14 mouse cellular contexts compared by ENCODE assay signal in the genomic region with DNA sequence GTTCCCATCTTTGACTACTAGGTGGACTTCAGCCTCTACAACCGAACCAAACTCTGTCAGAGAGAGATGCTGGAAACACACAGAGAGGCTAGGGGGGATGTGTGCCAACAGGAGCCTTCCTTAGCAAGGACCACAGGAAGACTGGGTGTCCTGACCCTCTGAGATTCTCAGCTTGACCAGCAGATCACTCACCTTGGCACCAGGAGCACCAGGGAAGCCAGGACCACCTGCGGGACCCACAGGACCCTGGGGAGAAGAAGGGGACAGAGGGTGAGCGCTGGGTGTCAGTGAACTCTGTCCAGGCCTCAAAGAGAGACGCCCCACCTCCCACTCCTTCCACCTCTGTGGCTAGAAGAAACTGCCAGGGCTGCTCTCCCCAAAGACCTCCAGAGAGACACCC. TPM values are rescaled to one million over a fixed set of nuclear protein-coding genes. Genes with fewer than 3 reads are reported as not detected.
DNase-seq lines count a peak whose midpoint lies in the region; ATAC-seq lines count a peak whose summit lies in the region.
"Had no signal": no experiment of that assay in that cellular context is flagged by ENCODE, and none has a peak within 500 bp of the region (broad histone marks: within the 10 kb centered on the region; RNA-seq: fewer than 3 reads in every experiment).

No protein-coding gene starts in this region.

- no peak for ATAC-seq in kidney, embryonic 16.5 days (ENCODE audit: low FRiP score, low TSS enrichment)
- no peak for ATAC-seq in limb, embryonic 15.5 days (ENCODE audit: insufficient number of reproducible peaks, low FRiP score, low TSS enrichment, low read depth)
- ATAC-seq: activated CD4-positive, CD25-positive, alpha-beta regulatory T cell, adult 4 months; liver, embryonic 12.5 days had no signal

- H3K9ac ChIP-seq in kidney, embryonic 16.5 days (replicated peaks; ENCODE audit: low read length) = no peak overlapping the region; the same call in 1 of the 2 replicates
- H3K9ac ChIP-seq in limb, embryonic 15.5 days = 0 out of 2 replicates have a peak overlapping the region, but pooled peaks have one; percentile 10
- H3K9ac ChIP-seq: liver, embryonic 12.5 days had no signal

- H3K27ac ChIP-seq in kidney, embryonic 16.5 days (ENCODE audit: low read length) = peak overlapping the region; percentile 82
- peak overlapping the region; percentile 90 for H3K27ac ChIP-seq in limb, embryonic 15.5 days
- H3K27ac ChIP-seq: liver, embryonic 12.5 days had no signal

- H3K9me3 ChIP-seq in kidney, embryonic 16.5 days (ENCODE audit: low read length) = no peaks in the 10 kb centered on the region
- H3K9me3 ChIP-seq in limb, embryonic 15.5 days = no peaks in the 10 kb centered on the region
- H3K9me3 ChIP-seq: G1E; liver, embryonic 12.5 days had no signal

- no peak overlapping the region for H3K4me3 ChIP-seq in kidney, embryonic 16.5 days (ENCODE audit: low read length)
- no peak overlapping the region for H3K4me3 ChIP-seq in limb, embryonic 15.5 days
- H3K4me3 ChIP-seq: liver, embryonic 12.5 days had no signal

- H3K27me3 ChIP-seq in kidney, embryonic 16.5 days (ENCODE audit: insufficient read depth, low read length) = no peaks in the 10 kb centered on the region
- no peaks in the 10 kb centered on the region for H3K27me3 ChIP-seq in limb, embryonic 15.5 days

- H3K4me1 ChIP-seq in kidney, embryonic 16.5 days (ENCODE audit: insufficient read depth, low read length) = peaks cover 45% of the 10 kb centered on the region
- peaks cover 39% of the 10 kb centered on the region for H3K4me1 ChIP-seq in limb, embryonic 15.5 days

- H3K36me3 ChIP-seq in kidney, embryonic 16.5 days (ENCODE audit: insufficient read depth, low read length) = no peaks in the 10 kb centered on the region
- H3K36me3 ChIP-seq in limb, embryonic 15.5 days = peaks cover 45% of the 10 kb centered on the region
- H3K36me3 ChIP-seq: G1E; liver, embryonic 12.5 days had no signal

- WGBS in kidney, embryonic 16.5 days = 15% methylated on average over 4 of the region's 4 CpGs
- 32% methylated on average over 4 of the region's 4 CpGs for WGBS in limb, embryonic 15.5 days

- DNase-seq in embryo, embryonic 10 days (ENCODE audit: low spot score) = peak; percentile 25
- DNase-seq in embryo, embryonic 11 days = no peak
- no peak for DNase-seq in kidney, adult 9 months
- no peak for DNase-seq in thymus, postnatal 36 days
- no peak for DNase-seq in urinary bladder, postnatal 14 days (ENCODE audit: low spot score)
- no peak for DNase-seq in kidney, postnatal 10 days
- DNase-seq: cerebellum, adult 11-12 months; kidney, adult 11 months; lung, postnatal 10 days had no signal

- H3K4me2 ChIP-seq in kidney, embryonic 16.5 days (replicated peaks; ENCODE audit: low read depth, low read length) = no peak overlapping the region
- H3K4me2 ChIP-seq in limb, embryonic 15.5 days = no peak overlapping the region
- H3K4me2 ChIP-seq: liver, embryonic 12.5 days had no signal

RNA-seq across cellular contexts. Expression of gene Col2a1, which starts 13.8 kb away (rescaled TPM):
- polyA plus RNA-seq in kidney, embryonic 16.5 days (2015; fragmentation: Nextera tagmentation; extraction: Ambion mirVana) = 19.0 and 19.5 TPM in 2 replicates
- 807 and 885 TPM in 2 replicates for polyA plus RNA-seq in limb, embryonic 15.5 days (2015; fragmentation: Nextera tagmentation; extraction: Ambion mirVana)
- polyA plus RNA-seq: G1E had no signal

RNA-seq across cellular contexts. Expression of gene Tmem106c, which starts 26.7 kb away (rescaled TPM):
- polyA plus RNA-seq in kidney, embryonic 16.5 days (2015; fragmentation: Nextera tagmentation; extraction: Ambion mirVana) = 56.0 and 61.3 TPM in 2 replicates
- 48.8 and 51.3 TPM in 2 replicates for polyA plus RNA-seq in limb, embryonic 15.5 days (2015; fragmentation: Nextera tagmentation; extraction: Ambion mirVana)

Comparison
In these comparisons a context has a peak if more than half of its experiments do, and no peak if none do; other contexts are left out.
1. RNA of gene Col2a1, which starts 13.8 kb away (polyA plus RNA-seq): 807 to 885 TPM in limb, embryonic 15.5 days; 19.0 to 19.5 TPM in kidney, embryonic 16.5 days; every median in the first group is over 10 times any median in the second.